Mouse (Mus musculus): ENCODE measurements around the gene Gm4181.
A peak's percentile ranks its signal among the peaks of the same experiment; 100 is the strongest.
"Not testable (repeated sequence)": the region's sequence is repeated elsewhere in the genome, so short reads cannot be mapped to it uniquely, and the experiment has no call there.

The Gm4181 gene

GRCm38 (mm10) chr14:51635566-51635965, at the start of gene Gm4181:
Gene Gm4181, minus strand, starts transcription at chr14:51635666.
- not testable (repeated sequence) for DNase-seq (ENCODE audit: low spot score)

GRCm38 (mm10) chr14:51677269-51677668, 41.8 kb upstream of the Gm4181 start:
- DNase-seq (ENCODE audit: low spot score) = no peak

- peak; percentile 8 for DNase-seq (ENCODE audit: low spot score)
Measured at GRCm38 (mm10) chr14:51632426-51632825, 3.0 kb downstream of the Gm4181 start.

GRCm38 (mm10) chr14:51611210-51611609, 24.3 kb downstream of the Gm4181 start, which contains the start of gene Gm17078:
Gene Gm17078, minus strand, starts transcription at chr14:51611310.
- no peak for DNase-seq (ENCODE audit: low spot score)

- DNase-seq (ENCODE audit: low spot score) = not testable (repeated sequence)
Measured at GRCm38 (mm10) chr14:51592039-51592438, 43.4 kb downstream of the Gm4181 start, which contains the start of gene Gm17174. Gene Gm17174, minus strand, starts transcription at chr14:51592139.
